Mouse (Mus musculus) lung, embryonic 16.5 days (tissue): ENCODE measurements around the gene Rpap3. TPM values are rescaled to one million over a fixed set of nuclear protein-coding genes. Genes with fewer than 3 reads are reported as not detected.

ENCODE experiments used
- ATAC-seq: fragments of 200-750 bp; cut with Nextera tagmentation; 2 replicates; pipeline ENCODE4 v1.8.0; 2017; ENCODE audit warnings: low read depth, mild to moderate bottlenecking, moderate library complexity
- H3K27ac ChIP-seq: fragments of 300-500 bp; sonication (generic); 2 replicates; pipeline ENCODE4 v1.5.1; 2014; ENCODE audit warnings: mild to moderate bottlenecking, control low read depth, low read length
- H3K27me3 ChIP-seq: fragments of 300-500 bp; sonication (generic); 2 replicates; pipeline ENCODE4 v1.6.1; 2014; ENCODE audit warnings: low read depth, low read length, mixed read lengths; ENCODE audit not compliant: control insufficient read depth, insufficient read depth
- H3K36me3 ChIP-seq: fragments of 300-500 bp; sonication (generic); 2 replicates; pipeline ENCODE4 v1.6.1; 2014; ENCODE audit warnings: low read length; ENCODE audit not compliant: control insufficient read depth, insufficient read depth
- H3K4me1 ChIP-seq: fragments of 300-500 bp; sonication (generic); replicated peaks from 2 replicates; pipeline ENCODE4 v1.6.1; 2014; ENCODE audit warnings: low read length, mixed read lengths; ENCODE audit not compliant: control insufficient read depth, insufficient read depth
- H3K4me2 ChIP-seq: fragments of 300-500 bp; sonication (generic); 2 replicates; pipeline ENCODE4 v1.6.1; 2014; ENCODE audit warnings: low read depth, low read length, control low read depth
- H3K4me3 ChIP-seq: fragments of 300-500 bp; sonication (generic); 2 replicates; pipeline ENCODE4 v1.5.1; 2014; ENCODE audit warnings: mild to moderate bottlenecking, low read length, control low read depth
- H3K9ac ChIP-seq: fragments of 300-500 bp; sonication (generic); 2 replicates; pipeline ENCODE4 v1.6.1; 2014; ENCODE audit warnings: low read length, control low read depth
- H3K9me3 ChIP-seq: fragments of 300-500 bp; sonication (generic); 2 replicates; pipeline ENCODE4 v1.6.1; 2016; ENCODE audit warnings: low read length; ENCODE audit not compliant: control insufficient read depth
- WGBS: fragments of 180-500 bp; shearing (Covaris S2); extraction: QIAGEN DNeasy Blood & Tissue Kit; methylation state at CpG from one replicate; pipeline ENCODE4 v1.1.7; 2014; 5-methylcytosine and 5-hydroxymethylcytosine counted together
- polyA plus RNA-seq: library from polyadenylated mRNA; unstranded; fragments of >200 nt; fragmentation: Nextera tagmentation; extraction: Ambion mirVana; gene quantifications from 2 replicates; pipeline ENCODE4 v1.2.1, GENCODE M21; 2015

The Rpap3 gene
- polyA plus RNA-seq, 1 experiment from 2014 or later, result 25.2 TPM

DNA sequence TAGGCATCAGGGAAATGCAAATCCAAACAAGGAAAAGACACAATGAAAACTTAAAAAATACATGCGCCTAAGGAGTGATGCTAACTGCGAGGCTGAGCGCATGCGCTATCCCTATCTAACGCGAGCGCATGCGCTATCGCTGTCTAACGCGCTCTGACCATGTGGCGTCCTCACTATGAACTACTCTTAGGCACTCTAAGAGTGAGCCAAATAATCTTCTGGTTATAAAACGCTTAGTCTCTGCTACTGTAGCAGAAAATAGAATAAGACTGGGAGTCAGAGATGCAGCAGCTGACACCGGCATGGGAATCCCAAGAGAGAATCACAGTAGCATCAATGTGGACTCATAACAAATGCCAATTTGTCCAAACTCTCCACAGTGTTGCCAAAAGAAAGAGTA lies 48.2 kb downstream of the Rpap3 start:
- Histone ChIP-seq H3K27me3 (no peaks in the 10 kb centered on the region), H3K27ac (no peak overlapping the region), H3K4me2 (no peak overlapping the region), H3K36me3 (no peaks in the 10 kb centered on the region), H3K4me3 (no peak overlapping the region), H3K9ac (no peak overlapping the region), H3K4me1 (no peaks in the 10 kb centered on the region), H3K9me3 (no peaks in the 10 kb centered on the region)
- 91% methylated on average over 14 of the region's 14 CpGs for WGBS
- ATAC-seq, result no peak

DNA sequence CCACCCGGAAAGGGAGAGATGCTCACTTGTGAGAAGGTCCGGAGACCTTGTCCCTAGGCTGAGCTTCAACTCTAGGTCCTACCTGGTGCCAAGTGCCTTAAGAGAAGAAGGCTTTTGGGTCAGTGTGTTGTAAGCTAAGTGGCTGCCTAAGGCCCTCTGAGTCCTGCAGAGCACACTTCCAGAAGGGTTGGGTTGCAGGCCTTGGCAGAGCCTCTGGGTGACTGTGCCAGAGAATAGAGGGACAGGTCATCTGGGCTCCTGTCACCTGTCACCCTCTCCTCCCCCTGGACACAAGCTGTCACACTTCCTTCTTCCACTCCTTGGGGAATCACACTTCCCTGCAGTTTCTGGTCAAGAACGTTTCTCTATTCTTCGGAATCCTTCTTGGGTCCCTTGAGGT lies 55.9 kb downstream of the Rpap3 start:
- 57% methylated on average over 4 of the region's 4 CpGs for WGBS

DNA sequence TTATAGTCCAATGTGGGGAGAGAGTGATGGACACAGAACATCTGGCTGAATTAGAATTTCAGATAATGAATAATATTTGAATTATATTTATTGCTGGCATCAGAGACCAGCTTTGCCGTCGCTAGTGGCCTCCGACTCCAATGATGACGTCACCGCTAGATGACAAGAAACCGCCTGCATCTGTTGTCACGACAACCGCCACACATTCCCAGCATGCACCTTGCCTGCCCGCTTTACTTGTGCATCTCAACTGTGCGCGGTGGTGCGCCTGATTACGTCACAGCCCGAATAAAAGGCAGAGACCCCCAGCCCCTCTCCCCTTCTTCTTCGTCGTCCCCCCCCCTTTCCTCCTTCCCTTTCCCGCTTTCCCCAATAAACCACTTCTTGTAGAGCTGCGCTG lies 57.4 kb downstream of the Rpap3 start:
- 0 out of 2 replicates have a peak, but pooled peaks cover 2% of the 10 kb centered on the region for H3K9me3 ChIP-seq
- H3K4me1 ChIP-seq, result no peaks in the 10 kb centered on the region
- 79% methylated on average over 18 of the region's 18 CpGs for WGBS
- ATAC-seq, result no peak
- no peak overlapping the region for H3K4me3 ChIP-seq
- H3K27ac ChIP-seq, result no peak overlapping the region
- H3K4me2 ChIP-seq, result no peak overlapping the region
- no peaks in the 10 kb centered on the region for H3K27me3 ChIP-seq
- H3K36me3 ChIP-seq, result no peaks in the 10 kb centered on the region
- no peak overlapping the region for H3K9ac ChIP-seq

More for the DNA sequence above, 55.9 kb downstream of the Rpap3 start:
- no peak overlapping the region for H3K9ac ChIP-seq
- no peaks in the 10 kb centered on the region for H3K4me1 ChIP-seq
- H3K27ac ChIP-seq, result no peak overlapping the region
- no peaks in the 10 kb centered on the region for H3K9me3 ChIP-seq
- no peaks in the 10 kb centered on the region for H3K27me3 ChIP-seq
- no peak overlapping the region for H3K4me3 ChIP-seq
- ATAC-seq, result no peak
- H3K36me3 ChIP-seq, result no peaks in the 10 kb centered on the region
- H3K4me2 ChIP-seq, result no peak overlapping the region

DNA sequence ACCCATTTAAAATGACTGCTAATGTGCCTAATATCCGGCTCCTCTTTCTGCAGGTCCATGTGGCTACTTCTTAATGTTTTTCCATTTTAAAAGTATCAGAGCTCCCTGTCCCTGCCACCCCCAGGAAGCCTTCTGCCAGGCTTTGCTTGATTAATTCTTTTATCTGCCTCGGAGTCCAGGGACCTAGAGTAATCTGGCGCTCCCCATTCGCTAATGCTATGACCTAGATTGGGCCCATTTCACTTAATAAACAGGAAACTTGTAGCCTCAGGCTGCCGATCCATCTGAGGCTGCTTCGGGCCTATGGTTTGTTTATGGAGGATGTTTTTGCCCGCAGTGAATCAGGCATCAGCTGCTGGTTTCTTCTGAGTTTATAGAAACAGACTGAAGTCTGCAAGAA lies 59.2 kb downstream of the Rpap3 start:
- WGBS, result 43% methylated on average over 7 of the region's 7 CpGs
- Histone ChIP-seq H3K9me3 (0 out of 2 replicates have a peak, but pooled peaks cover 2% of the 10 kb centered on the region), H3K4me3 (no peak overlapping the region), H3K27me3 (no peaks in the 10 kb centered on the region), H3K27ac (no peak overlapping the region), H3K36me3 (no peaks in the 10 kb centered on the region), H3K4me2 (no peak overlapping the region), H3K9ac (no peak overlapping the region), H3K4me1 (no peaks in the 10 kb centered on the region)
- no peak for ATAC-seq

DNA sequence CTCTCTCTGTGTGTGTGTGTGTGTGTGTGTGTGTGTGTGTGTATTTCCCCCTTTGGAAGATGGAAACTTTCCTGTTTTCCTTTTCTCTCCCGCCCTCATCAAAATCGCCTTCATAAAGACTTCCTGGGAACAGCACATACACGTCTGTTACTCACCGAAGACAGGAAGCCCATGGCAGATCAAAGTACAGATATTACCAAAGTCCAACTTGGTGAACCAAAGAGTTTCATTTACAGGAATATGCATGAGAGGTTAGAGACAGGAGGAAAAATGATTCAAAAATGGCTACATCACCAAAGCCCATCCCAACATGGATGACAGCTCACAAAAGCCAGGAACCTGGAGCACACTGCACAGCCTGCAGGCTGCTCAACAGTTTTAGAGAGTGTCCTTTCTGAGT lies 61.6 kb downstream of the Rpap3 start:
- no peaks in the 10 kb centered on the region for H3K36me3 ChIP-seq

More for the DNA sequence above, 61.6 kb downstream of the Rpap3 start:
- Histone ChIP-seq H3K4me3 (no peak overlapping the region), H3K9me3 (0 out of 2 replicates have a peak, but pooled peaks cover 2% of the 10 kb centered on the region), H3K4me2 (no peak overlapping the region), H3K27me3 (no peaks in the 10 kb centered on the region), H3K9ac (no peak overlapping the region), H3K4me1 (no peaks in the 10 kb centered on the region), H3K27ac (no peak overlapping the region)
- WGBS, result 60% methylated on average over 4 of the region's 4 CpGs
- no peak for ATAC-seq

Other genes with a start within 250 kb of the Rpap3 start
- gene Endou, start 25.5 kb upstream of the Rpap3 start, polyA plus RNA-seq, result 0.55 and 1.6 TPM in 2 replicates
- gene Rapgef3, start 62.1 kb upstream of the Rpap3 start, polyA plus RNA-seq, result 20.8 and 22.7 TPM in 2 replicates
- 46.8 and 49.5 TPM in 2 replicates for gene Slc48a1, start 72.7 kb upstream of the Rpap3 start, polyA plus RNA-seq
- gene Hdac7, start 138.7 kb upstream of the Rpap3 start, polyA plus RNA-seq, result 44.2 and 48.5 TPM in 2 replicates
- 1.6 and 1.7 TPM in 2 replicates for gene Vdr, start 204.8 kb upstream of the Rpap3 start, polyA plus RNA-seq